Mouse (Mus musculus): Measurements from ENCODE around the gene Alyref. TPM values are rescaled to one million over a fixed set of nuclear protein-coding genes. Genes with fewer than 3 reads are reported as not detected.

Gene Alyref
- total and polyA plus RNA-seq, 3 experiments = 600 to 1,072 TPM; not detected in 1

- Histone ChIP-seq H3K4me3 (ENCODE audit: control insufficient read depth in 1 of 2, insufficient read depth in 1 of 2, low read depth in 2 of 2, low read length in 2 of 2) (peak overlapping the region; percentile 74 to 95), H3K9ac (ENCODE audit: control insufficient read depth, low read depth, low read length, poor library complexity, severe bottlenecking) (peak overlapping the region; percentile 99), H3K27ac (ENCODE audit: control insufficient read depth, low read depth, low read length) (peak overlapping the region; percentile 70), H3K4me1 (ENCODE audit: control insufficient read depth in 1 of 2, insufficient read depth in 2 of 2, low read length in 2 of 2) (peaks cover 5 to 41% of the 10 kb centered on the region in 2 experiments), H3K27me3 (ENCODE audit: control insufficient read depth in 1 of 2, insufficient read depth in 2 of 2, low read length in 2 of 2) (no peaks in the 10 kb centered on the region), H3K9me3 (replicated peaks; ENCODE audit: insufficient read depth, low read length) (no peaks in the 10 kb centered on the region), H3K36me3 (ENCODE audit: control insufficient read depth in 1 of 2, insufficient read depth in 2 of 2, low read length in 2 of 2) (peaks cover 45 to 57% of the 10 kb centered on the region in 2 experiments), H3K79me2 (ENCODE audit: control insufficient read depth, insufficient read depth, low read length, poor library complexity) (peaks cover 65% of the 10 kb centered on the region)
- TF ChIP-seq POLR2AphosphoS2 (IDR thresholded peaks at IDR 0.05; ENCODE audit: low read length) = no peak
- TF ChIP-seq CHD1 (IDR thresholded peaks at IDR 0.05; ENCODE audit: low read depth, low read length) = 0 out of 2 replicates have a peak, but pooled peaks have one; percentile 70
- TF ChIP-seq HCFC1 (IDR thresholded peaks at IDR 0.05; ENCODE audit: low read depth, low read length) = 0 out of 2 replicates have a peak, but pooled peaks have one; percentile 30
- TF ChIP-seq TBP (IDR thresholded peaks at IDR 0.05; ENCODE audit: low read depth, low read length) = 0 out of 2 replicates have a peak, but pooled peaks have one; percentile 12
- peak; percentile 21; the same call in 1 of the 2 replicates for TF ChIP-seq SIN3A (IDR thresholded peaks at IDR 0.05; ENCODE audit: low read length)
- DNase-seq (ENCODE audit: low read depth, low spot score) = peak; percentile 62
Observed at GRCm38 (mm10) chr11:120597240-120598235, 627 bp downstream of the Alyref start.

- peaks cover 14% of the 10 kb centered on the region for H3K79me2 ChIP-seq (ENCODE audit: control insufficient read depth, insufficient read depth, low read length, poor library complexity)
- H3K4me1 ChIP-seq (ENCODE audit: control insufficient read depth in 1 of 2, insufficient read depth in 2 of 2, low read length in 2 of 2) = peaks cover 13 to 24% of the 10 kb centered on the region in 2 experiments
- no peak overlapping the region for H3K9ac ChIP-seq (ENCODE audit: control insufficient read depth, low read depth, low read length, poor library complexity, severe bottlenecking)
- peak; percentile 94 for DNase-seq (ENCODE audit: low read depth, low spot score)
- no peaks in the 10 kb centered on the region for H3K27me3 ChIP-seq (ENCODE audit: control insufficient read depth in 1 of 2, insufficient read depth in 2 of 2, low read length in 2 of 2)
- H3K4me3 ChIP-seq (ENCODE audit: control insufficient read depth in 1 of 2, insufficient read depth in 1 of 2, low read depth in 2 of 2, low read length in 2 of 2) = no peak overlapping the region
- peaks cover 38 to 50% of the 10 kb centered on the region in 2 experiments for H3K36me3 ChIP-seq (ENCODE audit: control insufficient read depth in 1 of 2, insufficient read depth in 2 of 2, low read length in 2 of 2)
- peak overlapping the region; percentile 81 for H3K27ac ChIP-seq (ENCODE audit: control insufficient read depth, low read depth, low read length)
- H3K9me3 ChIP-seq (replicated peaks; ENCODE audit: insufficient read depth, low read length) = no peaks in the 10 kb centered on the region
- no peak for TF ChIP-seq SMC3 (IDR thresholded peaks at IDR 0.05; ENCODE audit: low read depth, low read length)
- peak; percentile 88 for TF ChIP-seq TCF12 (IDR thresholded peaks at IDR 0.05; ENCODE audit: low read depth, low read length)
- TF ChIP-seq CHD1 (IDR thresholded peaks at IDR 0.05; ENCODE audit: low read depth, low read length) = no peak
- no peak; the same call in 1 of the 2 replicates for TF ChIP-seq ZMIZ1 (IDR thresholded peaks at IDR 0.05; ENCODE audit: low read depth, low read length)
- peak; percentile 38; the same call in 1 of the 2 replicates for TF ChIP-seq MXI1 (IDR thresholded peaks at IDR 0.05; ENCODE audit: low read depth, low read length)
- peak; percentile 85 for TF ChIP-seq SIN3A (IDR thresholded peaks at IDR 0.05; ENCODE audit: low read length)
- TF ChIP-seq TAL1 (IDR thresholded peaks at IDR 0.05; ENCODE audit: low read length) = peak; percentile 91
- TF ChIP-seq MAX (IDR thresholded peaks at IDR 0.05; ENCODE audit: low read length) = 0 out of 2 replicates have a peak, but pooled peaks have one; percentile 38
- peak; percentile 82; the same call in 1 of the 2 replicates for TF ChIP-seq GABPA (IDR thresholded peaks at IDR 0.05; ENCODE audit: low read depth, low read length)
- TF ChIP-seq MAFK (IDR thresholded peaks at IDR 0.05; ENCODE audit: borderline replicate concordance, low read depth, low read length) = peak; percentile 84; the same call in 1 of the 2 replicates
- no peak for TF ChIP-seq MEF2A (IDR thresholded peaks at IDR 0.05; ENCODE audit: extremely low read depth, insufficient replicate concordance, low read depth, low read length, poor library complexity, severe bottlenecking)
- TF ChIP-seq UBTF (IDR thresholded peaks at IDR 0.05; ENCODE audit: borderline replicate concordance, insufficient read depth, low read depth, low read length) = no peak
- no peak for TF ChIP-seq USF1 (IDR thresholded peaks at IDR 0.05; ENCODE audit: low read depth, low read length)
- TF ChIP-seq POLR2A (IDR thresholded peaks at IDR 0.05; ENCODE audit: control insufficient read depth in 1 of 2, insufficient read depth in 1 of 2, low read depth in 1 of 2, low read length in 2 of 2, poor library complexity in 1 of 2) = 0 out of 4 replicates have a peak, but pooled peaks of 1 of the 2 experiments have one; percentile 20
- TF ChIP-seq HCFC1 (IDR thresholded peaks at IDR 0.05; ENCODE audit: low read depth, low read length) = 0 out of 2 replicates have a peak, but pooled peaks have one; percentile 54
- TF ChIP-seq RAD21 (IDR thresholded peaks at IDR 0.05; ENCODE audit: low read depth, low read length) = no peak
- TF ChIP-seq E2F4 (IDR thresholded peaks at IDR 0.05; ENCODE audit: borderline replicate concordance, low read depth, low read length) = no peak
- peak; percentile 47; the same call in 1 of the 2 replicates for TF ChIP-seq JUND (IDR thresholded peaks at IDR 0.05; ENCODE audit: low read depth, low read length)
- TF ChIP-seq ETS1 (IDR thresholded peaks at IDR 0.05; ENCODE audit: low read depth, low read length) = peak; percentile 89
- TF ChIP-seq MAZ (IDR thresholded peaks at IDR 0.05; ENCODE audit: low read depth, low read length) = no peak
- no peak for TF ChIP-seq KAT2A (conservative IDR thresholded peaks at IDR 0.05; ENCODE audit: low read depth, low read length)
- no peak for TF ChIP-seq POLR2AphosphoS2 (IDR thresholded peaks at IDR 0.05; ENCODE audit: low read length)
- TF ChIP-seq ELF1 (IDR thresholded peaks at IDR 0.05; ENCODE audit: low read depth, low read length) = no peak
- peak; percentile 87; the same call in 1 of the 2 replicates for TF ChIP-seq MYC (IDR thresholded peaks at IDR 0.05; ENCODE audit: low read depth, low read length)
- TF ChIP-seq EP300 (IDR thresholded peaks at IDR 0.05; ENCODE audit: low read depth in 1 of 2, low read length in 2 of 2) = peak; percentile 88 to 89
- TF ChIP-seq CTCF (IDR thresholded peaks at IDR 0.05 in 2 of 3, conservative IDR thresholded peaks at IDR 0.05 in 1 of 3; ENCODE audit: control insufficient read depth in 1 of 3, insufficient read depth in 1 of 3, low read depth in 2 of 3, low read length in 3 of 3, poor library complexity in 1 of 3, severe bottlenecking in 1 of 3) = no peak
- TF ChIP-seq TBP (IDR thresholded peaks at IDR 0.05; ENCODE audit: low read depth, low read length) = peak; percentile 67
Observed at GRCm38 (mm10) chr11:120588531-120588930, 9.6 kb downstream of the Alyref start.

All from MEL (cell line).